Comparison of ENCODE assay signal across 26 mouse cellular contexts in genomic region chr1:181433263-181433662, GRCm38 (mm10).
A peak's percentile ranks its signal among the peaks of the same experiment; 100 is the strongest.
DNase-seq lines count a peak whose midpoint lies in the region; ATAC-seq and TF ChIP-seq lines count a peak whose summit lies in the region.
"Had no signal": no experiment of that assay in that cellular context is flagged by ENCODE, and none has a peak within 500 bp of the region (broad histone marks: within the 10 kb centered on the region; RNA-seq: fewer than 3 reads in every experiment).

No protein-coding gene starts in this region.

- TF ChIP-seq CTCF in cortical plate, adult 2 months (IDR thresholded peaks at IDR 0.05; ENCODE audit: extremely low read depth, insufficient read depth, low read length), result no peak

- ATAC-seq in limb, embryonic 13.5 days (ENCODE audit: low FRiP score, low read depth), result no peak
- ATAC-seq: hindbrain, embryonic 16.5 days; intestine, embryonic 16.5 days; midbrain, embryonic 15.5 days had no signal

- no peaks in the 10 kb centered on the region for H3K36me3 ChIP-seq in limb, embryonic 13.5 days
- H3K36me3 ChIP-seq: forebrain, embryonic 12.5 days; heart, embryonic 12.5 days; hindbrain, embryonic 10.5 days; midbrain, embryonic 15.5 days; neural tube, embryonic 12.5 days had no signal

- no peaks in the 10 kb centered on the region for H3K9me3 ChIP-seq in limb, embryonic 13.5 days
- H3K9me3 ChIP-seq: forebrain, embryonic 12.5 days; heart, embryonic 12.5 days; hindbrain, embryonic 10.5 days; midbrain, embryonic 15.5 days had no signal

- peaks cover 3% of the 10 kb centered on the region for H3K27me3 ChIP-seq in limb, embryonic 13.5 days
- H3K27me3 ChIP-seq: forebrain, embryonic 12.5 days; heart, embryonic 12.5 days; midbrain, embryonic 15.5 days; neural tube, embryonic 12.5 days had no signal

- TF ChIP-seq POLR2A in cortical plate, adult 2 months (IDR thresholded peaks at IDR 0.05; ENCODE audit: extremely low read depth, insufficient read depth, low read length), result no peak

- peak overlapping the region; percentile 73; the same call in 1 of the 2 replicates for H3K27ac ChIP-seq in cortical plate, adult 2 months (ENCODE audit: insufficient read depth, low read length)
- H3K27ac ChIP-seq in limb, embryonic 13.5 days, result peak overlapping the region; percentile 58; the same call in 1 of the 2 replicates
- H3K27ac ChIP-seq: forebrain, embryonic 12.5 days; hindbrain, embryonic 10.5 days; midbrain, embryonic 15.5 days; neural tube, embryonic 12.5 days had no signal

- no peak overlapping the region for H3K9ac ChIP-seq in limb, embryonic 13.5 days
- H3K9ac ChIP-seq: forebrain, embryonic 12.5 days; heart, embryonic 12.5 days; midbrain, embryonic 15.5 days; neural tube, embryonic 12.5 days had no signal

- 79% methylated on average over 5 of the region's 5 CpGs for WGBS in limb, embryonic 13.5 days

- peaks cover 15% of the 10 kb centered on the region for H3K4me1 ChIP-seq in cortical plate, adult 2 months (ENCODE audit: control insufficient read depth, insufficient read depth, low read length)
- peaks cover 8% of the 10 kb centered on the region; the same call in 1 of the 2 replicates for H3K4me1 ChIP-seq in limb, embryonic 13.5 days
- H3K4me1 ChIP-seq: heart, embryonic 12.5 days; midbrain, embryonic 15.5 days; neural tube, embryonic 12.5 days had no signal

- H3K4me3 ChIP-seq in cortical plate, adult 2 months (ENCODE audit: insufficient read depth, low read length), result no peak overlapping the region
- H3K4me3 ChIP-seq in limb, embryonic 13.5 days, result no peak overlapping the region
- H3K4me3 ChIP-seq: forebrain, embryonic 12.5 days; heart, embryonic 12.5 days; hindbrain, embryonic 10.5 days; midbrain, embryonic 15.5 days; neural tube, embryonic 12.5 days had no signal

- H3K4me2 ChIP-seq in limb, embryonic 13.5 days (replicated peaks), result no peak overlapping the region
- H3K4me2 ChIP-seq: forebrain, embryonic 12.5 days; heart, embryonic 12.5 days; midbrain, embryonic 15.5 days; neural tube, embryonic 12.5 days had no signal

- peak; percentile 46 to 54 for DNase-seq in frontal cortex, adult 2 months (ENCODE audit: extremely low spot score in 1 of 2, low spot score in 1 of 2)
- DNase-seq in frontal cortex, postnatal 14 days (ENCODE audit: low spot score in 2 of 2), result no peak
- DNase-seq in R1 (ENCODE audit: low read depth, low spot score) (peak; percentile 9), adipocyte (ENCODE audit: low spot score) (no peak)
- no peak for DNase-seq in urinary bladder, postnatal 25 days (ENCODE audit: low spot score)
- DNase-seq: B cell, adult 2 months; cerebellum, adult 9-10 months; gastrocnemius, postnatal 25 days; heart, adult 18-20 months; heart, postnatal 10 days; kidney, adult 9 months; kidney, postnatal 14 days; liver; lung, postnatal 4 days; retina, postnatal 1 day; right cerebral cortex, postnatal 4 days; thymus, postnatal 25 days had no signal

Comparison
In these comparisons a context has a peak if more than half of its experiments do, and no peak if none do; other contexts are left out.
1. DNase-seq: peak in frontal cortex, adult 2 months (2 of 2) and R1 (single experiment); none in frontal cortex, postnatal 14 days (0 of 2), adipocyte (single experiment) and urinary bladder, postnatal 25 days (single experiment).